In genomic region chr1:136361373-136361772, GRCm38 (mm10) we compare ENCODE assay signal across 13 mouse cellular contexts. TPM values are rescaled to one million over a fixed set of nuclear protein-coding genes. Genes with fewer than 3 reads are reported as not detected.
DNase-seq lines count a peak whose midpoint lies in the region; ATAC-seq and TF ChIP-seq lines count a peak whose summit lies in the region.
"Had no signal": no experiment of that assay in that cellular context is flagged by ENCODE, and none has a peak within 500 bp of the region (broad histone marks: within the 10 kb centered on the region; RNA-seq: fewer than 3 reads in every experiment).

No protein-coding gene starts in this region.

- H3K9me3 ChIP-seq in intestine, embryonic 14.5 days (ENCODE audit: control insufficient read depth, low read length) = no peaks in the 10 kb centered on the region
- H3K9me3 ChIP-seq in intestine, postnatal 0 days (ENCODE audit: control insufficient read depth) = no peaks in the 10 kb centered on the region
- H3K9me3 ChIP-seq in lung, embryonic 14.5 days (ENCODE audit: low read depth, low read length) = no peaks in the 10 kb centered on the region
- H3K9me3 ChIP-seq in limb, embryonic 13.5 days = no peaks in the 10 kb centered on the region
- H3K9me3 ChIP-seq: G1E had no signal

- DNase-seq in intestine, embryonic 14.5 days (ENCODE audit: low spot score) = no peak
- peak; percentile 53 for DNase-seq in lung, embryonic 14.5 days
- DNase-seq in lung, postnatal 25 days (ENCODE audit: low spot score) = no peak
- DNase-seq in spleen, postnatal 10 days (ENCODE audit: low spot score in 2 of 2) = no peak
- DNase-seq: adrenal gland, adult 8-10 months; cerebellum, adult 9-10 months; gastrocnemius, postnatal 14 days; heart, postnatal 10 days; thymus, adult 2 months had no signal

- WGBS in intestine, embryonic 14.5 days = 57% methylated on average over 2 of the region's 2 CpGs
- WGBS in intestine, postnatal 0 days = 50% methylated on average over 2 of the region's 2 CpGs
- 53% methylated on average over 2 of the region's 2 CpGs for WGBS in lung, embryonic 14.5 days
- 47% methylated on average over 2 of the region's 2 CpGs for WGBS in limb, embryonic 13.5 days

- no peak overlapping the region for H3K27ac ChIP-seq in intestine, embryonic 14.5 days (ENCODE audit: low read depth)
- H3K27ac ChIP-seq in intestine, postnatal 0 days (ENCODE audit: low read depth, low read length) = no peak overlapping the region
- 0 out of 2 replicates have a peak overlapping the region, but pooled peaks have one; percentile 27 for H3K27ac ChIP-seq in lung, embryonic 14.5 days (ENCODE audit: low read depth)
- H3K27ac ChIP-seq in limb, embryonic 13.5 days = peak overlapping the region; percentile 39; the same call in 1 of the 2 replicates

- ATAC-seq in intestine, embryonic 14.5 days (replicated peaks; ENCODE audit: low FRiP score, low TSS enrichment, low read depth) = 0 out of 2 replicates have a peak, but pooled peaks have one; percentile 27
- ATAC-seq in intestine, postnatal 0 days = no peak
- peak; percentile 53 for ATAC-seq in lung, embryonic 14.5 days (ENCODE audit: insufficient read depth)
- 0 out of 2 replicates have a peak, but pooled peaks have one; percentile 12 for ATAC-seq in erythroid progenitor cell, adult 5-6 weeks (replicated peaks; ENCODE audit: low FRiP score, poor library complexity, severe bottlenecking)
- no peak; the same call in 1 of the 2 replicates for ATAC-seq in limb, embryonic 13.5 days (ENCODE audit: low FRiP score, low read depth)

- no peak overlapping the region for H3K9ac ChIP-seq in intestine, embryonic 14.5 days (ENCODE audit: low read length)
- no peak overlapping the region for H3K9ac ChIP-seq in intestine, postnatal 0 days (ENCODE audit: low read depth, low read length)
- no peak overlapping the region for H3K9ac ChIP-seq in lung, embryonic 14.5 days
- H3K9ac ChIP-seq in limb, embryonic 13.5 days = no peak overlapping the region

- no peak overlapping the region for H3K4me3 ChIP-seq in intestine, embryonic 14.5 days (ENCODE audit: low read depth, low read length)
- H3K4me3 ChIP-seq in intestine, postnatal 0 days (ENCODE audit: low read depth, low read length) = no peak overlapping the region
- no peak overlapping the region for H3K4me3 ChIP-seq in lung, embryonic 14.5 days (ENCODE audit: low read depth, low read length)
- H3K4me3 ChIP-seq in limb, embryonic 13.5 days = no peak overlapping the region

- H3K27me3 ChIP-seq in intestine, embryonic 14.5 days (replicated peaks; ENCODE audit: control insufficient read depth, insufficient read depth, low read length) = 0 out of 2 replicates have a peak, but pooled peaks cover 7% of the 10 kb centered on the region
- peaks cover 87% of the 10 kb centered on the region for H3K27me3 ChIP-seq in intestine, postnatal 0 days (replicated peaks; ENCODE audit: control insufficient read depth, insufficient read depth, low read length)
- H3K27me3 ChIP-seq in lung, embryonic 14.5 days (ENCODE audit: insufficient read depth, low read length) = no peaks in the 10 kb centered on the region
- H3K27me3 ChIP-seq in limb, embryonic 13.5 days = no peaks in the 10 kb centered on the region

- no peak for TF ChIP-seq CTCF in intestine, postnatal 0 days (IDR thresholded peaks at IDR 0.05; ENCODE audit: low read depth)
- TF ChIP-seq CTCF in lung, embryonic 14.5 days (IDR thresholded peaks at IDR 0.05; ENCODE audit: low read depth) = no peak

- no peaks in the 10 kb centered on the region for H3K36me3 ChIP-seq in intestine, embryonic 14.5 days (ENCODE audit: control insufficient read depth, insufficient read depth, low read length)
- no peaks in the 10 kb centered on the region for H3K36me3 ChIP-seq in intestine, postnatal 0 days (ENCODE audit: control insufficient read depth, insufficient read depth)
- no peaks in the 10 kb centered on the region for H3K36me3 ChIP-seq in lung, embryonic 14.5 days (ENCODE audit: insufficient read depth)
- H3K36me3 ChIP-seq in limb, embryonic 13.5 days = no peaks in the 10 kb centered on the region
- H3K36me3 ChIP-seq: G1E had no signal

- no peak overlapping the region for H3K4me2 ChIP-seq in intestine, embryonic 14.5 days (ENCODE audit: low read length)
- no peak overlapping the region for H3K4me2 ChIP-seq in intestine, postnatal 0 days (replicated peaks; ENCODE audit: low read depth)
- no peak overlapping the region for H3K4me2 ChIP-seq in lung, embryonic 14.5 days
- peak overlapping the region; percentile 28; the same call in 1 of the 2 replicates for H3K4me2 ChIP-seq in limb, embryonic 13.5 days (replicated peaks)

- no peaks in the 10 kb centered on the region for H3K4me1 ChIP-seq in intestine, embryonic 14.5 days (replicated peaks; ENCODE audit: control insufficient read depth, insufficient read depth, low read length)
- no peaks in the 10 kb centered on the region for H3K4me1 ChIP-seq in intestine, postnatal 0 days (replicated peaks; ENCODE audit: control insufficient read depth, insufficient read depth, low read length)
- H3K4me1 ChIP-seq in lung, embryonic 14.5 days (ENCODE audit: insufficient read depth) = peaks cover 12% of the 10 kb centered on the region
- peaks cover 24% of the 10 kb centered on the region for H3K4me1 ChIP-seq in limb, embryonic 13.5 days

RNA-seq across cellular contexts. Expression of gene Camsap2, which starts 15.5 kb away (rescaled TPM):
- polyA plus RNA-seq in intestine, embryonic 14.5 days (2014; fragmentation: Nextera tagmentation; extraction: Ambion mirVana) = 14.2 and 16.2 TPM in 2 replicates
- polyA plus RNA-seq in intestine, postnatal 0 days (2015; fragmentation: Nextera tagmentation; extraction: Ambion mirVana) = 3.3 and 3.6 TPM in 2 replicates
- 18.2 and 20.0 TPM in 2 replicates for polyA plus RNA-seq in lung, embryonic 14.5 days (2014; fragmentation: Nextera tagmentation; extraction: Ambion mirVana)
- total RNA-seq in erythroid progenitor cell, adult 5-6 weeks (2015; ENCODE audit: low replicate concordance) = 111 and 128 TPM in 2 replicates
- total RNA-seq in erythroid progenitor cell, adult 5-6 weeks (2017; ENCODE audit: low replicate concordance) = 192 and 194 TPM in 2 replicates
- 9.9 and 10.1 TPM in 2 replicates for polyA plus RNA-seq in limb, embryonic 13.5 days (2015; fragmentation: Nextera tagmentation; extraction: Ambion mirVana)

RNA-seq across cellular contexts. Expression of gene Ddx59, which starts 53.7 kb away (rescaled TPM):
- polyA plus RNA-seq in intestine, embryonic 14.5 days (2014; fragmentation: Nextera tagmentation; extraction: Ambion mirVana) = 12.9 and 14.9 TPM in 2 replicates
- 6.0 and 6.8 TPM in 2 replicates for polyA plus RNA-seq in intestine, postnatal 0 days (2015; fragmentation: Nextera tagmentation; extraction: Ambion mirVana)
- 16.4 and 17.8 TPM in 2 replicates for polyA plus RNA-seq in lung, embryonic 14.5 days (2014; fragmentation: Nextera tagmentation; extraction: Ambion mirVana)
- total RNA-seq in erythroid progenitor cell, adult 5-6 weeks (2015; ENCODE audit: low replicate concordance) = 17.3 and 21.4 TPM in 2 replicates
- 16.7 and 21.1 TPM in 2 replicates for total RNA-seq in erythroid progenitor cell, adult 5-6 weeks (2017; ENCODE audit: low replicate concordance)
- polyA plus RNA-seq in limb, embryonic 13.5 days (2015; fragmentation: Nextera tagmentation; extraction: Ambion mirVana) = 20.1 and 20.2 TPM in 2 replicates

Comparison
In these comparisons a context has a peak if more than half of its experiments do, and no peak if none do; other contexts are left out.
1. ATAC-seq: peak in intestine, embryonic 14.5 days (single experiment), lung, embryonic 14.5 days (single experiment) and erythroid progenitor cell, adult 5-6 weeks (single experiment); none in intestine, postnatal 0 days (single experiment) and limb, embryonic 13.5 days (single experiment).
2. H3K27ac ChIP-seq: peak in lung, embryonic 14.5 days (single experiment) and limb, embryonic 13.5 days (single experiment); none in intestine, embryonic 14.5 days (single experiment) and intestine, postnatal 0 days (single experiment).